27 mouse cellular contexts compared by ENCODE assay signal in genomic region chr9:116162866-116163374, GRCm38 (mm10). TPM values are rescaled to one million over a fixed set of nuclear protein-coding genes. Genes with fewer than 3 reads are reported as not detected.
DNase-seq lines count a peak whose midpoint lies in the region; ATAC-seq and TF ChIP-seq lines count a peak whose summit lies in the region.
"Had no signal": no experiment of that assay in that cellular context is flagged by ENCODE, and none has a peak within 500 bp of the region (broad histone marks: within the 10 kb centered on the region; RNA-seq: fewer than 3 reads in every experiment).

No protein-coding gene starts in this region.

- TF ChIP-seq CTCF in left cerebral cortex, adult 2 months (IDR thresholded peaks at IDR 0.05): no peak

- no peak for DNase-seq in frontal cortex, postnatal 36 days (ENCODE audit: low spot score in 2 of 2)
- peak; percentile 40 for DNase-seq in gastrocnemius, postnatal 25 days
- DNase-seq in gastrocnemius, postnatal 14 days: no peak
- no peak for DNase-seq in left cerebral cortex, adult 2 months (ENCODE audit: extremely low spot score in 1 of 2, low spot score in 2 of 2)
- no peak for DNase-seq in left cerebral cortex, adult 8-10 months (ENCODE audit: low spot score in 2 of 2)
- DNase-seq in kidney, adult 11 months: no peak
- DNase-seq: adrenal gland, adult 8-10 months; adrenal gland, postnatal 25 days; cerebellum, adult 11 months; cerebellum, adult 2 months; cerebellum, adult 9-11 months; cerebellum, postnatal 25 days; forebrain, postnatal 0 days; heart, postnatal 10 days; heart, postnatal 36 days had no signal

- H3K9me3 ChIP-seq in neural tube, embryonic 15.5 days (replicated peaks): no peaks in the 10 kb centered on the region
- H3K9me3 ChIP-seq: embryonic facial prominence, embryonic 15.5 days; heart, embryonic 12.5 days; heart, embryonic 15.5 days; hindbrain, embryonic 10.5 days; hindbrain, embryonic 13.5 days; intestine, embryonic 15.5 days had no signal

- H3K9ac ChIP-seq in neural tube, embryonic 15.5 days (replicated peaks): no peak overlapping the region
- H3K9ac ChIP-seq: embryonic facial prominence, embryonic 12.5 days; embryonic facial prominence, embryonic 15.5 days; forebrain, postnatal 0 days; heart, embryonic 12.5 days; heart, embryonic 15.5 days; hindbrain, embryonic 13.5 days; intestine, embryonic 15.5 days had no signal

- 0 out of 2 replicates have a peak overlapping the region, but pooled peaks have one; percentile 15 for H3K27ac ChIP-seq in left cerebral cortex, adult 2 months
- H3K27ac ChIP-seq in neural tube, embryonic 15.5 days (replicated peaks): no peak overlapping the region
- H3K27ac ChIP-seq: embryonic facial prominence, embryonic 12.5 days; embryonic facial prominence, embryonic 15.5 days; heart, embryonic 15.5 days; hindbrain, embryonic 10.5 days; hindbrain, embryonic 13.5 days; intestine, embryonic 15.5 days had no signal

- H3K4me1 ChIP-seq in neural tube, embryonic 15.5 days: no peaks in the 10 kb centered on the region
- H3K4me1 ChIP-seq: hindbrain, embryonic 13.5 days had no signal

- intact Hi-C loops in gastrocnemius, postnatal 14 days (cut with DNase I; ENCODE audit: low total_unique reads): no loop called here
- intact Hi-C loops in left cerebral cortex, adult 2 months (cut with DNase I): no loop called here

- WGBS in neural tube, embryonic 15.5 days: 92% methylated on average over 7 of the region's 7 CpGs

- H3K4me2 ChIP-seq in neural tube, embryonic 15.5 days: no peak overlapping the region
- H3K4me2 ChIP-seq: embryonic facial prominence, embryonic 12.5 days; embryonic facial prominence, embryonic 15.5 days; heart, embryonic 12.5 days; heart, embryonic 15.5 days; hindbrain, embryonic 13.5 days; intestine, embryonic 15.5 days had no signal

- no peaks in the 10 kb centered on the region for H3K36me3 ChIP-seq in neural tube, embryonic 15.5 days
- H3K36me3 ChIP-seq: heart, embryonic 15.5 days; hindbrain, embryonic 10.5 days; hindbrain, embryonic 13.5 days had no signal

- ATAC-seq in frontal cortex, adult (ENCODE audit: low TSS enrichment): 0 out of 2 replicates have a peak, but pooled peaks have one; percentile 16
- no peak for ATAC-seq in neural tube, embryonic 15.5 days (ENCODE audit: low FRiP score)
- ATAC-seq: activated CD4-positive, CD25-positive, alpha-beta regulatory T cell, adult 4 months; forebrain, embryonic 14.5 days; forebrain, postnatal 0 days; hindbrain, embryonic 16.5 days; intestine, embryonic 15.5 days had no signal

- no peaks in the 10 kb centered on the region for H3K27me3 ChIP-seq in neural tube, embryonic 15.5 days (replicated peaks)
- H3K27me3 ChIP-seq: embryonic facial prominence, embryonic 12.5 days; embryonic facial prominence, embryonic 15.5 days; heart, embryonic 12.5 days; heart, embryonic 15.5 days; hindbrain, embryonic 13.5 days; intestine, embryonic 15.5 days had no signal

- H3K4me3 ChIP-seq in left cerebral cortex, adult 2 months: no peak overlapping the region
- no peak overlapping the region for H3K4me3 ChIP-seq in neural tube, embryonic 15.5 days (replicated peaks)
- H3K4me3 ChIP-seq: embryonic facial prominence, embryonic 12.5 days; embryonic facial prominence, embryonic 15.5 days; heart, embryonic 12.5 days; heart, embryonic 15.5 days; hindbrain, embryonic 10.5 days; hindbrain, embryonic 13.5 days; intestine, embryonic 15.5 days had no signal

RNA-seq across cellular contexts. Expression of gene Tgfbr2, which starts 12.2 kb away (rescaled TPM):
- total RNA-seq in gastrocnemius, postnatal 25 days (2021): 10 to 100 TPM; 18.8 to 20.3 TPM
- 10 to 100 TPM; 29.9 to 36.5 TPM for total RNA-seq in gastrocnemius, postnatal 14 days (2021)
- 10 to 100 TPM; 10.3 to 12.6 TPM for total RNA-seq in left cerebral cortex, adult 2 months (2021)
- 10 to 100 TPM; 13.8 to 28.6 (median 20.0) TPM for total RNA-seq in left cerebral cortex, adult 8-10 months (2022)
- polyA plus RNA-seq in neural tube, embryonic 15.5 days (2015; fragmentation: Nextera tagmentation; extraction: Ambion mirVana): 7.2 and 13.3 TPM in 2 replicates
